Mouse (Mus musculus) cerebellum, adult 9-11 months (tissue): ENCODE results near the gene Mkks.
"Not testable (repeated sequence)": the region's sequence is repeated elsewhere in the genome, so short reads cannot be mapped to it uniquely, and the experiment has no call there.

Experiments used
- DNase-seq: peaks from one replicate; pipeline ENCODE4 v3.0.0; 2022

Mkks gene

GRCm38 (mm10) chr2:136891068-136891950 is at the start of gene Mkks, which contains the start of the genes Slx4ip and AL731706.1:
Mkks (minus strand) TSS chr2:136891389.
Slx4ip (plus strand) TSS chr2:136891218.
AL731706.1 (minus strand) TSS chr2:136891389.
- peak; percentile 100 for DNase-seq

- no peak for DNase-seq
These were observed 47.1 kb upstream of the Mkks start for GRCm38 (mm10) chr2:136938249-136938648.

GRCm38 (mm10) chr2:136936391-136937288 is 45.5 kb upstream of the Mkks start:
- DNase-seq = no peak

GRCm38 (mm10) chr2:136921003-136921408 is 29.8 kb upstream of the Mkks start:
- no peak for DNase-seq

GRCm38 (mm10) chr2:136920257-136920993 is 29.2 kb upstream of the Mkks start:
- no peak for DNase-seq

GRCm38 (mm10) chr2:136919433-136919832 is 28.2 kb upstream of the Mkks start:
- no peak for DNase-seq

GRCm38 (mm10) chr2:136914334-136914902 is 23.2 kb upstream of the Mkks start:
- no peak for DNase-seq

- no peak for DNase-seq
These were observed 21.8 kb upstream of the Mkks start for GRCm38 (mm10) chr2:136913021-136913420.

GRCm38 (mm10) chr2:136911958-136912411 is 20.8 kb upstream of the Mkks start:
- DNase-seq = no peak

- no peak for DNase-seq
These were observed 18.1 kb upstream of the Mkks start for GRCm38 (mm10) chr2:136909298-136909697.

- DNase-seq = no peak
These were observed 17.4 kb upstream of the Mkks start for GRCm38 (mm10) chr2:136908596-136908995.

- no peak for DNase-seq
These were observed 4.9 kb upstream of the Mkks start for GRCm38 (mm10) chr2:136896131-136896530.

GRCm38 (mm10) chr2:136894494-136894893 is 3.3 kb upstream of the Mkks start:
- DNase-seq = no peak

- DNase-seq = peak; percentile 99
These were observed 772 bp upstream of the Mkks start for GRCm38 (mm10) chr2:136891951-136892371.

GRCm38 (mm10) chr2:136890716-136891067 is 497 bp downstream of the Mkks start:
- DNase-seq = not testable (repeated sequence)

GRCm38 (mm10) chr2:136886846-136887245 is 4.3 kb downstream of the Mkks start:
- DNase-seq = no peak

- DNase-seq = no peak
These were observed 5.6 kb downstream of the Mkks start, which contains the start of gene AL731706.2 for GRCm38 (mm10) chr2:136885579-136885978. AL731706.2 (minus strand) TSS chr2:136885679.

GRCm38 (mm10) chr2:136854543-136855388 is 36.4 kb downstream of the Mkks start:
- no peak for DNase-seq

GRCm38 (mm10) chr2:136850366-136850765 is 40.8 kb downstream of the Mkks start:
- DNase-seq = no peak

- DNase-seq = no peak
These were observed 53.2 kb downstream of the Mkks start for GRCm38 (mm10) chr2:136837994-136838393.

- DNase-seq = peak; percentile 54
These were observed 55.3 kb downstream of the Mkks start for GRCm38 (mm10) chr2:136835882-136836281.
